Mouse (Mus musculus) forebrain, embryonic 11.5 days (tissue): ENCODE data around the gene Slc10a7. TPM values are rescaled to one million over a fixed set of nuclear protein-coding genes. Genes with fewer than 3 reads are reported as not detected.
"Not testable (repeated sequence)": the region's sequence is repeated elsewhere in the genome, so short reads cannot be mapped to it uniquely, and the experiment has no call there.

ENCODE experiments used
- ATAC-seq: fragments of 200-750 bp; cut with Nextera tagmentation; replicated peaks from 2 replicates; pipeline ENCODE4 v1.8.0; 2017; ENCODE audit warnings: moderate TSS enrichment; ENCODE audit not compliant: low FRiP score
- DNase-seq: peaks from one replicate; pipeline ENCODE4 v3.0.0-alpha.2; 2017; ENCODE audit warnings: low spot score
- H3K27ac ChIP-seq: fragments of 300-500 bp; sonication (generic); 2 replicates; pipeline ENCODE4 v1.5.1; 2014; ENCODE audit warnings: low read depth, low read length
- H3K27me3 ChIP-seq: fragments of 300-500 bp; sonication (generic); 2 replicates; pipeline ENCODE4 v1.6.1; 2014; ENCODE audit warnings: mild to moderate bottlenecking, low read length, mixed read lengths; ENCODE audit not compliant: control insufficient read depth, insufficient read depth
- H3K36me3 ChIP-seq: fragments of 300-500 bp; sonication (generic); 2 replicates; pipeline ENCODE4 v1.6.1; 2014; ENCODE audit warnings: mild to moderate bottlenecking, low read length, moderate library complexity, mixed read lengths; ENCODE audit not compliant: control insufficient read depth, insufficient read depth
- H3K4me1 ChIP-seq: fragments of 300-500 bp; sonication (generic); replicated peaks from 2 replicates; pipeline ENCODE4 v1.6.1; 2014; ENCODE audit warnings: low read length, mixed read lengths; ENCODE audit not compliant: control insufficient read depth, insufficient read depth
- H3K4me2 ChIP-seq: fragments of 300-500 bp; sonication (generic); 2 replicates; pipeline ENCODE4 v1.6.1; 2014; ENCODE audit warnings: low read depth, mild to moderate bottlenecking, low read length, moderate library complexity, mixed read lengths; ENCODE audit not compliant: severe bottlenecking
- H3K4me3 ChIP-seq: fragments of 300-500 bp; sonication (generic); 2 replicates; pipeline ENCODE4 v1.5.1; 2014; ENCODE audit warnings: low read depth, low read length
- H3K9ac ChIP-seq: fragments of 300-500 bp; sonication (generic); 2 replicates; pipeline ENCODE4 v1.6.1; 2014; ENCODE audit warnings: low read length
- H3K9me3 ChIP-seq: fragments of 300-500 bp; sonication (generic); 2 replicates; pipeline ENCODE4 v1.6.1; 2016; ENCODE audit warnings: low read length, mixed read lengths; ENCODE audit not compliant: control insufficient read depth
- WGBS: fragments of 180-500 bp; shearing (Covaris S2); extraction: QIAGEN DNeasy Blood & Tissue Kit; methylation state at CpG from one replicate; pipeline ENCODE4 v1.1.7; 2014; 5-methylcytosine and 5-hydroxymethylcytosine counted together
- polyA plus RNA-seq: library from polyadenylated mRNA; unstranded; fragments of >200 nt; fragmentation: Nextera tagmentation; extraction: Ambion mirVana; gene quantifications from 2 replicates; pipeline ENCODE4 v1.2.1, GENCODE M21; 2014

Slc10a7 gene
- polyA plus RNA-seq, 1 experiment from 2014 or later, result 8.5 TPM

DNA sequence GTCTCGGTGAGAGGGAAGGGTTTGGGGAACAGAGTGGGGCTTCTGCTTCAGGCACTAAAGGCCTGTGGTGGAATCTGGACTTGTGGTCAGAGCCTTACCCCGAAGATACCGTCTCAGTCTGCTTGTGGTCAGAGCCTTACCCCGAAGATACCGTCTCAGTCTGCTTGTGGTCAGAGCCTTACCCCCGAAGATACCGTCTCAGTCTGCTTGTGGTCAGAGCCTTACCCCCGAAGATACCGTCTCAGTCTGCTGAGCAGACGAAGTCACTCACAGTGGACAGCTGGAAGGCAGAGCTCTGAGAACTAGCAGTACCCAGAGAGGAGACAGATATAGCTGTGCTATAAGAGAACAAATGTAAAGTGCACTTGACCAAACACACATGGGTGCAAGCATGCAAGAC, 208.0 kb downstream of the Slc10a7 start:
- not testable (repeated sequence) for H3K27ac ChIP-seq, DNase-seq, H3K4me1 ChIP-seq, H3K4me3 ChIP-seq, H3K9me3 ChIP-seq, H3K27me3 ChIP-seq, ATAC-seq, H3K36me3 ChIP-seq, H3K4me2 ChIP-seq, H3K9ac ChIP-seq
- WGBS, result 93% methylated on average over 10 of the region's 10 CpGs

DNA sequence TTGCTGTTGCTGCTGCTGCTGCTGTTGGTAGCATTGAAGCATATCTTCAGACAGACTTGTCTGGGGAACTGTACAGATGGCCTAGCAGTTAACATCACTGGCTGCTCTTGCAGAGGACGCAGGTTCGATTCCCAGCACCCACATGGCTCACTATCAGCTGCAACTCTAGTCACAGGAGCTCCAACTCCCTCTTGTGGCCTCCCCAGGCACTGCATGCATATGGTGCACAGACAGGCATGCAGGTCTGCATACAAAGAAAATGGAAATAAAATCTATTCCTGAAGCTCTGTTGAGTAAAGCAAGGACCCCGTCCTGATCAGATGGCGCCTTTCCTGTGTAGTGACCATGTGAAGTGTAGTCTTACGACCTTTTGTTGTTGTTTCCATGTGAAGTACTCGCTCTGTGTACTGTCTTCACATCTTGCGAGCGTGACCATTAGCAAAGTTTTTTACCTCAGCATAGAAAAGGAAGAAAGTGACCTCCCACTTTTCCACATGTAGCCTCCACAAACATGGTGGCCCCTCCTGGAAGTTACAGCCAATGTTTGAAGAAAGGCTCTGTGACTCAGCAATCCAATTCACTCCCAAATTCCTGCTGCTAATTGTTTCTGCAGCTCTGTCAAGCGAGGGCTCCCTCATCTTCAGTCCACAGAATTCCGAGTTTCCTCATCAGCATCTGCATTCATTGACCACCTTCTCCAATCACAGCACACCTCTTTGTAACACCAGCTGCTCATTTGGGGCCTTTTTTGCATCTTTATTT, 210.3 kb downstream of the Slc10a7 start:
- H3K27ac ChIP-seq, result no peak overlapping the region
- no peak for DNase-seq
- H3K4me3 ChIP-seq, result no peak overlapping the region
- no peak overlapping the region for H3K9ac ChIP-seq
- no peaks in the 10 kb centered on the region for H3K4me1 ChIP-seq
- H3K27me3 ChIP-seq, result no peaks in the 10 kb centered on the region
- ATAC-seq, result no peak
- H3K36me3 ChIP-seq, result no peaks in the 10 kb centered on the region
- 90% methylated on average over 10 of the region's 10 CpGs for WGBS
- no peaks in the 10 kb centered on the region for H3K9me3 ChIP-seq
- H3K4me2 ChIP-seq, result no peak overlapping the region

DNA sequence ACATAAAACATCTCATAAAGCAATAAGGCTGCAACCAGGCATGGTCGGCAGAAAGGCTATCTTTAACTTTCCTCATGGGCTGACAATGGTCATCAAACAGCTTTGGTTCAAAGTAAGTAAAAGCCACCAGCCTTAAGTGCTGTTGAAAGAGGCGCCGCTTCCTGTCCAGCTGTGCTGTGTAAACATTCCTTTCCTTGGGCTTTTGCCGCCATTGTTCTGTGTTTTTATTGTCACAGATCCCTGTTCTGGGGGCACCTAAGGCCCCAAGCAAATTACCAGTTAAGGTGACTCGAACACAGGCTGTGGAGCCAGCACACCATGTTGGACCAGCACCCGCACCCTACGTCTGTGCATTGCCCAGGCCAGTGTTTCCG, 210.9 kb downstream of the Slc10a7 start:
- DNase-seq (no peak), ATAC-seq (no peak)
- no peaks in the 10 kb centered on the region for H3K27me3 ChIP-seq
- no peak overlapping the region for H3K9ac ChIP-seq
- H3K4me3 ChIP-seq, result no peak overlapping the region
- H3K27ac ChIP-seq, result no peak overlapping the region
- WGBS, result 76% methylated on average over 8 of the region's 8 CpGs
- H3K9me3 ChIP-seq, result no peaks in the 10 kb centered on the region
- no peaks in the 10 kb centered on the region for H3K4me1 ChIP-seq
- no peak overlapping the region for H3K4me2 ChIP-seq
- H3K36me3 ChIP-seq, result no peaks in the 10 kb centered on the region

DNA sequence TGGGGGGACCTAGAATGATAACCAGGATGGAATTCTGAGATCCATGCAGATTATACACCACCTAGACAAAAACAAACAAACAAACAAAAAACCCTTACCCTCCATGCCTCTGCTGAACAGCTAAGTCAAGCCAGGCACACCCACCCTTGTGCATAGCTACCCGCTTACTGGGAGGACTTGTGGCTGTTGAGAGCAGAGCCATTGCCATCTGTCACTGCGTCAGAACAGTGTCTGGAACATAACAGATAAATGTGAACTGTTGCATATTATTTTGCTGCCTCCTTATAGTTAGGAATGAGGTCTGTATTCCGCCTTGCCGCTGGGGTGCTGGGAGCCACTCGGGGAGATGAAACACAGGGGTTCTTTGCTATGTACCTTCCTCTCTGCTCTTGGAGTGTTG, 212.4 kb downstream of the Slc10a7 start:
- WGBS, result 96% methylated on average over 5 of the region's 5 CpGs
- no peak for ATAC-seq
- Histone ChIP-seq H3K27ac (no peak overlapping the region), H3K36me3 (no peaks in the 10 kb centered on the region), H3K4me2 (no peak overlapping the region), H3K9me3 (no peaks in the 10 kb centered on the region), H3K4me1 (no peaks in the 10 kb centered on the region), H3K27me3 (no peaks in the 10 kb centered on the region), H3K9ac (no peak overlapping the region), H3K4me3 (no peak overlapping the region)
- DNase-seq, result no peak

DNA sequence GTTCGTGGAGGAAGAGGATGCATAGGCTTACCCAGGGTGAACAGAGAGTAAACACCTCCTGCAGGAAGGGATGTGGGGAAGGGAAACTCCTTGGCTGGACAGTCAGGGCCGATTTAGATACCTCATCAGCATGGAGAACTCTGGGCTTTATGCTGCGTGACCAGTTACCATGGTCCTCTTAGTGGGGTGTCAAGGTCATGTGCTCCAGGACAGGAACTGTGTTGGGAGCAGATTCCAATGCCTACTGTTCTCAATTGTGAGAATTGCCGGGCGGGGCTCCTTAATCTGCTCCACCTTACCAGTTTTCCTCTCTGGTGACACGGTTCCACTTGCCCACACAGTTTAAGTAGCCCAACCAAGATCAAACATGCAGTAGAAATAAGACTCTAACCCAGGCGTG, 213.1 kb downstream of the Slc10a7 start:
- WGBS, result 89% methylated on average over 7 of the region's 7 CpGs
- DNase-seq (no peak), ATAC-seq (no peak)
- Histone ChIP-seq H3K27ac (no peak overlapping the region), H3K4me1 (no peaks in the 10 kb centered on the region), H3K9me3 (no peaks in the 10 kb centered on the region), H3K9ac (no peak overlapping the region), H3K4me2 (no peak overlapping the region), H3K36me3 (no peaks in the 10 kb centered on the region), H3K4me3 (no peak overlapping the region), H3K27me3 (no peaks in the 10 kb centered on the region)

DNA sequence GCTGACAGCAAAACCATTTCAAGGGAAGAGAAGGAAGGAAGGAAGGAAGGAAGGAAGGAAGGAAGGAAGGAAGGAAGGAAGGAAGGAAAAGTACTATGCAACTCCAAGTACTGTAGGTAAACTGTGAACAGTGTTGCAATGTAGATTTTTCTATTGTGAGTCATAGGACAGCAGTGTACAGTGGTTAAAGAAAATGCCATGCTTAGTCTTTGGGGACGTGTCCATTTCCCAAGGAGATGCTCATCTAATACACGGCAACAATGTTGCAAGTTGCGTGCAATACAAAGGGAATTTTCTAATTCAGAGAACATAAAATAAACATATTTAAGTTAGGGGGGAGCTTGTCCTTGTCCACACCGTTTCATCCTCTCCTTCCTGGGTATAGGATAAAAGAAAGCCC, 215.7 kb downstream of the Slc10a7 start:
- no peak overlapping the region for H3K9ac ChIP-seq
- no peak for ATAC-seq
- WGBS, result 93% methylated on average over 4 of the region's 4 CpGs

DNA sequence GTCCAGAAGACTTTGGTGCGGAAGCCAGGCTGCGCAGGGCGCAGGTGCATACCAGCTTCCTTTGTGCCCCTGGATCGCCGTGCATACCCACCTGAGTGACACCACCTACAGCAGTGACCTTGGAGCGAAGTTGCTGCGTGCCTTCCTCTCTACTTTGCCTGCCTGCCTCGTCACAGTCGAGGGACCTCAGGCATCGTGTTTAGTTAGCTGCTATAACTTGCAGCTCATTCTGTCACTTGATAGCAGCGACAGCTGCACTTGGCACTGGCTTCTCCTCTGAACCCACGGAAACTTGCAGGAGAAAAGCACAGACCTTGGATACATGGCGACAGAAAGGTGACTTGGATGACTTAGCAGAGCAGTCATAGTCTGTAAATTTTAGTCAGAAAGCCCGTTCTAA, 219.1 kb downstream of the Slc10a7 start:
- no peaks in the 10 kb centered on the region for H3K9me3 ChIP-seq
- 94% methylated on average over 14 of the region's 14 CpGs for WGBS
- DNase-seq, result no peak
- no peak overlapping the region for H3K27ac ChIP-seq
- no peaks in the 10 kb centered on the region for H3K4me1 ChIP-seq
- H3K36me3 ChIP-seq, result no peaks in the 10 kb centered on the region
- H3K27me3 ChIP-seq, result no peaks in the 10 kb centered on the region
- ATAC-seq, result no peak
- no peak overlapping the region for H3K9ac ChIP-seq
- no peak overlapping the region for H3K4me2 ChIP-seq
- H3K4me3 ChIP-seq, result no peak overlapping the region

More for the DNA sequence above, 215.7 kb downstream of the Slc10a7 start:
- no peak overlapping the region for H3K27ac ChIP-seq
- no peaks in the 10 kb centered on the region for H3K9me3 ChIP-seq
- H3K36me3 ChIP-seq, result no peaks in the 10 kb centered on the region
- H3K4me1 ChIP-seq, result no peaks in the 10 kb centered on the region
- H3K27me3 ChIP-seq, result no peaks in the 10 kb centered on the region
- no peak overlapping the region for H3K4me3 ChIP-seq
- DNase-seq, result no peak
- no peak overlapping the region for H3K4me2 ChIP-seq

DNA sequence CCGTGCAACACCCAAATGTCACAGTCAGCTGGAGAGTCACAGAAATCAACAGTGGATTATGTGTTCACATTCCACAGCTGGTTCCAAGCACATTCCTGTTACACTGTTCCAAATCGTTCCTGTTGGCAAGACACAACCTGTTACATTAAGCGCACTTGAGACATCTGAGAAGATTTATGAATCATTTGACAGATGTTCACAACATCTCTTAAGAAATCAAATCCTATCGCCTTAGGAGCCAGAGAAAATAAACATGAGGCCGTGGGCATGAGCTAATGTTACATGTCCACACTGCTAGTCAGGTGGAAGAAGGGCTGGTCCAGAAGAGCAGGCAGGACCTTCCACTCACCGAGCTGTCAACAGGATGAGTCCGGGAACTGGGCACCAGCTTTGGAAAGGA, 223.3 kb downstream of the Slc10a7 start:
- Histone ChIP-seq H3K4me2 (no peak overlapping the region), H3K27me3 (no peaks in the 10 kb centered on the region), H3K36me3 (no peaks in the 10 kb centered on the region), H3K4me1 (no peaks in the 10 kb centered on the region), H3K9me3 (no peaks in the 10 kb centered on the region), H3K27ac (no peak overlapping the region), H3K4me3 (no peak overlapping the region), H3K9ac (no peak overlapping the region)
- ATAC-seq (no peak), DNase-seq (no peak)
- 88% methylated on average over 7 of the region's 7 CpGs for WGBS

DNA sequence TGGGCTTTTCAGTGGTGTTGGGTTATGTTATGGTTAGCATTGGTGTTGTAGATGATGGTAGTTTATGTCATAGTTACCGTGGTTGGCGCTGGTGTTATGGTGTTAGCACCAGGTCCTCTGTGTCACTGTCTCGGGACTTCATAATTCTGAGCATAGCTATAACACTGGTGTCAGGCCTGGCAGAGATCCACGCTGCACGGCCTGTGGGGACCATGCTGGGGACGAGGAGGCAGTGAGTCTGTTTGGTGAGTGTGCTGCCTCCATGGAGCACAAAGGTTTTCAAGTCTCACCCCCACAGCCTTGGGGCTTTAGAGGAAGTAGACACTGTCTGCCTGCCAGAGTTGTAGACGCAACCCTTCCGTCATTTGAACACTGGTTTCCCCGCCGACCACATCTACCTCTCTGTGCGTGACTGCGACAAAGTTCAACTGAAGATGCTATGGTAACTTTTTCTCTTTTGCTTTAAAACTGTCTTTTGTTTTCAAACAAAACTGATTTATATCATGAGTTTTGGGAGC, 223.9 kb downstream of the Slc10a7 start:
- no peaks in the 10 kb centered on the region for H3K9me3 ChIP-seq
- no peak for DNase-seq
- no peak overlapping the region for H3K4me3 ChIP-seq
- no peak overlapping the region for H3K27ac ChIP-seq
- H3K36me3 ChIP-seq, result no peaks in the 10 kb centered on the region
- ATAC-seq, result no peak
- H3K4me2 ChIP-seq, result no peak overlapping the region
- H3K9ac ChIP-seq, result no peak overlapping the region
- no peaks in the 10 kb centered on the region for H3K27me3 ChIP-seq
- WGBS, result 95% methylated on average over 12 of the region's 12 CpGs
- no peaks in the 10 kb centered on the region for H3K4me1 ChIP-seq
